Mouse (Mus musculus) cerebellum, adult (tissue): ENCODE data around the gene Atxn7l1.

Source experiments
- ATAC-seq: cut with Nextera tagmentation; 2 replicates; pipeline ENCODE4 v1.9.2; 2017; ENCODE audit warnings: mild to moderate bottlenecking, moderate library complexity, mixed read lengths; ENCODE audit not compliant: insufficient number of reproducible peaks, low FRiP score, low TSS enrichment

The Atxn7l1 gene

DNA sequence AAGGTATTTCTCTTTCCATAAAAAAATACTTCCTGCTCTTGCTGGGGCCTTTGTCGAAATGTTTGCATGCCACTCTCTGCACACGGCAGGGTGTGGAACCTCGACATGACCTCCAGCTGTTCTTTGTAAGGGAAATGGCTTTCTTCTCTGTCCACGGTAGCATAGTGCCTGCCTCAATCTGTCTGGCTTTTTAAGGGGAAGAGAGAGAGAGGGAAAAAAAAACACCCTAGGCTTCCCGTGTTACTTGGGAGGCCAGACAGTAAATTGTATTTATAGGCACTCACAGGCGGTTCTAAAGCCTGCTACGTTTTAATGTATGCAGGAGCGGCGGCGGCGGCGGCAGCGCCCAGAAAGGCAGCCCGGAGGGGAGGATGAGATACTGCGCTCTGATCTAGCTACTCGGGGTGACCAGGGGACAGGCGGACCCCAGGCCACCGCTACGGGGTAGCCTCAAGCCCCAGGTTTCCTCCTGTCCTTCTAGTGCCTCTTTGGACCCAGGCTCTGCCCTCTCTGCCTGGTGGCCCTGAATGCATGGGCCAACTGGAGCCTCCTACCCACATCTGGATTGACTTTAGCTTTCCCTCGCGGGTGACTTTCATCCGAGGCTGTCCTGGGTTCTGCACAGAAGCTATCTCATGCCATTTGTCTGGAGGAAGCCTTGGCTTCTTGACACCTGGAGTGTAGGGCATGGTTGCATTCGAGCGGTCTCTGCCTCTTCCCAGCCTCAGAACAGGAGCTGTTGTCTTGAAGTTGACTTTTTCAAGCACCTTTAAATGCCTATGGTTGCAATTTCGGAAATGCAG lies 197.7 kb downstream of the Atxn7l1 start:
- ATAC-seq: no peak

DNA sequence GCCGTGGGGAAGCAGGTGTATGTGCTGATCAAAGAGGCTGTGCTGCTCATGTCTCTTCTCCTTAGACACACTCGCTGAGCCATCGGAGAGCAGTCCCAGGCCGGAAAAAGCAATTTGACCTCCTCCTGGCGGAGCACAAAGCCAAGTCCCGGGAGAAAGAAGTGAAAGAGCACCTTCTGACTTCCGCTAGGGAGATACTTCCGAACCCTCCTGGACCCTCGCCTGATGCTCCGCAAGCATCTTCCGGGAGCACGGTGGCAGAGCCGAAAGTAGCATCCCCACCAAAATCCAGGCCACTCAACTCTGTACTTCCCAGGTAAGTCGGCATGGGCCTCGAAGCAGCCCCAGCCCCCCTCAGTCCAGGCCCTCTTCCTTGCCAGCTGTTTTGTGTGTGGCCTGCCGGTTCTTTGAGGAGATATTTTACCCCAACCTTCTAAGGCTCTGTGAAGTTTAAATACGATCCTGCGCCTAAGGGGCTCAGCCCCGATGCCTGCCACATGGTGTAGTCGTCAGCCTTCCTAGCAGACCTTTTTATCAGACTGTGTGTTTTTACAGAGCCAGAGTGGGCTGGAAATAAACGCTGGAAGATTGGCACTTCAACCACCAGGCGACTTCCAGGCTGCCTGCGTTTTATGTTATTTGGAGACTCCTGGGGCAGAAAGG lies 198.4 kb downstream of the Atxn7l1 start:
- ATAC-seq: no peak

DNA sequence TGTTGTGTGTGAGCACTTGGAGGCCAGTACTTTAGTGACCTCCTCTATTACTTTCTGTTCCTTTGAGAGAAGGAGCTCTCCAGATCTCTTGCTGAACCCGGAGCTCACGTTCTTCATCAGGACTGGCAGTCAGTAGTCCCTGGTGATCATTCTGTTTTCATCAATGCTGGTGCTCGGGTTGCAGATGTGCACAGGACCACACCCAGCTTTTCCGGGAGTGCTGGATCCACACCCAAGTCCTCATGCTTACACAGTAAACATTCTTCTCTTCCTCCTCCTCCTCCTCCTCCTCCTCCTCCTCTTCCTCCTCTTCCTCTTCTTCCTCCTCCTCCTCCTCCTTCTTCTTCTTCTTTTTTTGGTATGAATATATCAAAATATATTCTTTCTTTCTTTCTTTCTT lies 205.2 kb downstream of the Atxn7l1 start:
- no peak for ATAC-seq

DNA sequence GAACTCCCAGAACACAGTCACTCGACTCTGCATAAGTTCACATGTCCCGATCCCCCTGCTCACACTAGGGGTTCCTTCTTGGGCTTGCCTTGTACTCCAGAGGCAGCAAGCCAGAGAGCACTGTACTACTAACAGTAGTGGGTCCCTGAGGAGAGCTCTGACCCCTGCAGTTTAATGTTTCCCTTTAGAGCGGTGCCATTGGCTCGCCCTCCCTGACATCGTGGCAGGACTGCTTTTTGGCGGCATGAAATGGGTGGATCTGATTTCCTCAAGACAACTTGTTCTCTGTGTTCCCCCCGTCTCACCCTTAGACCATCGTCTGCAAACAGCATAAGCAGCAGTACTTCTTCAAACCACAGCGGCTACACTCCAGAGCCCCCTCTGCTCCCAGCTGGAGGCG lies 210.9 kb downstream of the Atxn7l1 start:
- ATAC-seq: no peak

DNA sequence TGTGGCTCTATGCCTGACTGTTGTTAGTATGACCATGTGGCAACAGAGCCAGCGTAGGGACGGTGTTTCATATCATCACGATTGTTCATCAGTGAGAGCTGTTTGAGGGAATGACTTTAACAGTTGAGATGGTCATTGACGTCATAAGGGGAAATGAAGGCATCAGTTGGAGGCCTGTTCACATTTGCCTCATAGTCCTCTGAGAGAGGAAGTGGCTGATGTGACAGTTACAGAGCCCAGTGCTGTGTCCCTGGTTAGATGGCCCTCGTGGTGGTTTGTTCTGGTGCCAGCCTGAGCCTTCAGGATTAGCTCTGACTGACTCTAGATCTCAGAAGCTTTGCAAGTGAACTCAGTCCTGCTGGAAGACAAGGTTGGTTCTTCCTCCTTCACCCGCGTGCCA lies 211.7 kb downstream of the Atxn7l1 start:
- ATAC-seq: no peak

DNA sequence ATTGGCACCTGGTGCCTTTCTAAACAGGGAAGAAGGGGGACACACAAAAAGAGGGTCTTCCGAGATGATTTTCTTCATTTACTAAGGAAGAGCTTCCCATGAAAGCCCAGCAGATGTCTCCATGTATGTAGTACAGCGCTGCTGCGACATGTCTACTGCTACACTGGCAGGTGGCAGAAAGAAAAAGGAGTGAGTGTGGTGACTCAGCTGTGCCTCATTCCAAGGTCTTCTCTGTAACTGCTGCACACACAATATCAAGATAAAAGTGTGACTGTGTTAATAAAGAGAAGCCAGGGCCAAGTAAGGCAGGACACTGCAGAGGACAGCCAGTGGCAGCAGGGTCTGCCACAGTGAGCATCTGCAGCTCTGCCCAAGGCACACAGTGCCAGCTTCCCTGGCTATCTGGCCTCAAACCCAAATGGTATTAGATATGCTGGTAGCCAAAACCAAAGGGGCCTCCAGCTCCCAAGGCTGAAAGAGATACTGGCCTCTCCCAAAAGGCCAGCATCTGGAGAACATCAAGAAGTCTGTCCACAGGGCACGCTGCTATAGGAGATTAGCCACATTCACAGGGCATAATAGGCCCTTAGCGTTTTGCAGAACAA lies 212.5 kb downstream of the Atxn7l1 start:
- no peak for ATAC-seq

DNA sequence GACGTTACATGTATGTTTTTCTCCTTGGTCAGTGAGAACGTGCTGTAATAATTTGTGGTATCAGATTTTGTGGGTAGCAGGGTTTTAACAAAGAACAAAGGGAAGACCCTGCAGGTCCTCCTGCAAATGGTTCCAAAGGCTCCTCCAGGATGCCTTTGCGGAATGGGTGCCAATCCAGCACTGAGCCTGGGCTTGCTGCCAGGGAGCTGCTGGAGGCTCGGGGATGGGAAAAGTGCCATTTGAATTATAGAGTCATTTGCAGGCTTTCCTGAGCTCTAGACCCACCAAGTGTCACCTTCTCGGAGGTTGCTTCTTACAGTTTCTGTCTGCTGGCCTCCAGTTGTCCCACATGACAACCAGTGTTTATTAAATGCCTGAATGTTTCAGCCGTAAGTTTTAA lies 213.2 kb downstream of the Atxn7l1 start:
- ATAC-seq: peak; percentile 69

DNA sequence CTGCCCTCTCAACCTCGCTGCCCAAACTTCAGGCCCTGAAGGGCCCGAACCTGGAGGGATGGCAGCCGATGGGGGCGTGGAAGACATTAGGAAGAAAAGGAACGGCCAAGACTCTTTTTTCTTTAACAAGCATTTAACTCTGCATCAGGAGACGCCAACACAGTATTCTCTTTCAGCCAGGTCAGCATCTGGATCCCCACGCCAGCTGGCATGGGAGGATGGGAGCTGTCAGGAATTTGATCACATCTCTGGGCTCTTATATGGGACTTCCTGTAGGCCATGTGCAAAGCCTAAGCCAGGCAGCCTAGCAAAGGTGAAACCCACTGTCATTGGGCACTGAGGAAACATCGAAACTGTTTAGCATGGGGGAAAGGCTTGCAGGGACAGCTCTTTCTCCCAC lies 217.0 kb downstream of the Atxn7l1 start:
- ATAC-seq: no peak

DNA sequence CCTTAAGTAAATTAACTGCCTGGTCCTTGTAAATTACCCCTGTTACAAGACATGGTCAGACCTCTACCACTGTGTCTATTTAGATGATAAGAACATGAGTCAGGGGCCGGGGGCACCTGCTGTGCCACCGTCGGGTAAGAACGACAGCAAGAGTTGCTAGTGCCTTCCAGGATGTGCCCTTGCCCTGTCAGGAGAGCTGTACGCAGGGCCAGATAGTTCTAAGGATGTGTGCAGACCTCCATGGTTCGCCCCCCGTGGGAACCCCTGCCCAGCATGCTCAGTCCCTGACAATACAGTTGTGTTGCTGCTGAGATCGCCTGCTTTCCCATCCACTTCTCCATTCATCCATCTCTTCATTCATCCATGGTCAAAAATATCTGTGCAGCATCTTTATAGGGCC lies 217.6 kb downstream of the Atxn7l1 start:
- no peak for ATAC-seq

DNA sequence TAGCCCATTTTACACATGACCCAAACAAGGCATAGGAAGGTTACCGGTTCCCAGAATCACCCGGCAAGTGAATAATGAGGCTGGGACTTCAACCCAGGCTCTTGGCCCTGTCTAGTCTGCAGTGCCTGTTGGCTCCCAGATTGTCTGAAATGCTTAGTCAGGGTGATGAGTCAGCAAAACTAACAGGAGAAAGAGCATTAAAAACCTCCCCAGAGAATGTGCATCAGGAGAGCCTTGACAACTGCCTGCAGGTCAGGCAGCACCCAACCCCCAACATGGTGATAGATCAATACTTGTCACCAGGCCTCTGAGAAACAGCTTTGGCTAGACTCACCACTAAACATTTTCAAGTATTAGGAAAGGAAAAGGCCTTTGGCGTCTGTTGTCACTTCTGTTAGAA lies 222.1 kb downstream of the Atxn7l1 start:
- ATAC-seq: no peak

DNA sequence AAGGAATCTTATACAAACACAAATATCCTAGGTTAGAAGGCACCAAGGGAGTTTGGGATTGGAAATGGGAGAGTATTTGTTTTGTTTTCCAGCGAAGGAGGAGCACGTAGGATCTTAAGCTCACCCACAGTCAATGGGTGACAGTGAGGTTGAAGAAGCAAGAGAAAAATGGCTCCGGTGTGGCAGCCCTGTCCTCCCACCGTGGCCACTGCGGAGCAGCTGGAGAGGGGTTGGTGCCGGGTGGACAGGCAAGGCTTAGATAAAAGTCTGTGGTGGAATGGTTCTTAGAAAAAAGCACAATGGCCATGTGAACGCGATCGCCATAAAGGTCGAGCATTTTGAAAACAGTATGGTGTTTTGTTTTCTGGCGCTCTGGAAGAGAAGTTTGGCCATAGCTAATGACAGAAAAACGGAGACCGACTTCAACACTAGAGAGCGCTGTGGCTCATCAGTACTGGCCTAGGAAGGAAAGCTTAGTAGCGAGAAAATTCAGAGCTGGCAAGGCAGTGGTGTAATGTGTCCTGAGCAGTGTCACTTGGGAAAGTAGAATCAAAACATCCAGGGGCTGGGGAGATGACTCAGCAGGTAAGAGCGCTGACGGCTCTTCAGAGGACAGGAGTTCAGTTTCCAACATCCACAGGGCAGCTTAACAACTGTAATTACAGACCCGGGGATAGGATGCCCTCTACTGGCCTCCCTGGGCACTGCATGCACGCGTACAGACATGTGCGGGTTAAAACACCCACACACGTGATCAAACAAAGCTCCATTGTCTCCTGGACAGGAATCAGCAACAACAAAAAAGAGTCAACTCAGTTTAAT lies 232.3 kb downstream of the Atxn7l1 start:
- peak; percentile 71 for ATAC-seq

DNA sequence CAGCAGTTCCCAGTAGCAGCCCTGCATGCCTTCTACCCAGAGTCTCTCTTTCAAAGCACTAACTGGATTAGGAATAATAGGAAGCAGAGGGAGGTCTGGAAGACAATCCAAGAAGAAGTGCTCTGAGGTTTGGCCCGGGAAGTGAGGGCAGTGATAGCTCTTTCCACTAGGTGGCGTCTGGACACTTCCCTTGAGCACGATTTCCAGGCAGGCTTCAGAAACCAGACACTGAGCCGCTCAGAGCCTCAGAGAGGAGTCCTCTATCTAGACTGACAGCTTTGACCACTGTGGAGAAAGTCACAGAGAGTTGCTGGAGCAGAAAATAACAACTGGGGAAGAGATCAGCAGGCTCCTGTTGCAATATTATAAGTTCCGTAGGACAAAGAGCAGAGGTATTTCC lies 241.3 kb downstream of the Atxn7l1 start:
- ATAC-seq: peak; percentile 89

DNA sequence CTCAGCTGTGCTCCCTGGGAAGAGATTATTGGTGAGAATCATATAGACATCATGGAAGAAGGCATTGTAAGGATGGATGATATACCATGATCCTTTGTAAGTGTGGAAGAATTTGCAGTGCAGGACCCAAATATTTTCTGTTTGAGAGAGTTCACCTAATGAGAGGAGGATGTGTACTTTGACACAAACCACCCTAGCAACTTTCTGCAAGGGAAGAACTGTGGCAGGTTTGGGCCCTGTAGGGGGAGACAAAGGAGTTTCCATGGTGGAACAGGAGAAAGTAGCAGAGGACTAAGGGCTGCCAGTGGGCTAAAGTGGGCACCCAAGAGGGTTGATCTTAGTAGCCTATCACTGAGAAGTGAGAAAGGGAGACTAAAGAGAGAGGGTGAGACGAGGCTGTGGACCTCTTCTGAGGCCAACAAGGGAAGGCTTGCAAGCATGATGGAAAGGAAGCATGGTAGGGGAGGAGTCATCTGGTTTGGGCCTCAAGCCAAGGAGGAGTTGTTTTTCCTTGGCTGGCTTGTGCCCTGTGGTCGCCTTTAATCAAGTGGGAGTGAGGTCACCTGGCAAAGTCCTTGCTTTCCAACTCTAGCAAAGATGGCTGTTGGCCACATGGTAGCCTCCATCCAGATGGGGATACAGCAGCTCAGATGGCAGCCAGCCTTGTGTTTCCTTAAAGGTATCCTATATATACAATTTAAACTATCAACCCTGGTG lies 243.5 kb downstream of the Atxn7l1 start:
- no peak for ATAC-seq

DNA sequence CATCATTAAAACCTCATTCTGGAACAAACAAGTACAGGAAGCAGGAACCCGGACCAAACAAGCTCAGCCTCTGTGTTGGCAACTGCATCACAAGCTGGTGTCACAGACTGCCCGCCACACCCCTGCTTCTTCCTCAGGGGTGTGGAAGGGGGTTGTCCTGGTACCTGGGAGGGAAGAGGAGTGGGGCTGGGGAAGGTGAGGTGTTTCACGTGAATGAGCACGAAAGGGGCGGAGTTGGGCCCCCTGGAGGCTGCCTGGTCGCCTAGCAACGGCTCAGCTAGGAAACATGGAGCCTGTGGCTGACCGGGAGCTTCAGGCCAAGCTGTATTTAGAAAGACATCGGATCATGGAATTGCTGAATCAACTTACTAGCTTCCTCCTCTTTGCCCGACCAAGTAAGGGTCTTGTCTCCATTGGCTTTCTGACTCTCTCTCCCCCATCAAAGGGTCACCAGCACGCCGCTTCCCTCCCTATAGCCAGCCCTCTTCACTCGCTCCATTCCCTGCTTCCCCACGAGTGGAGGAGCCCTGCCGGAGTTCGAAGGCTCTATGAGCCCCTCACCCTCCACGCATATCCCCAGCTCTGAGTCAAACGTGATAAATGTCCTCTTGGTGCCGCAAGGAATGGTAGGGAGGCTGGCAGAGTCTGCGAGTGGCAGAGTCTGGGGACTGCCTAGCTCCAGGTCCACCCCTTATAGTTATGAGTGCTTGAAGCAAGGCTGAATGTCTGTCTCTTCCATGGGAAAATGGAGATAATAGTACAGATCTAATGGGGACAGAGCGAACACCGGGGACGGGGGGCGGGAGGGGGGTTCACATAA lies 247.5 kb downstream of the Atxn7l1 start, which contains the start of gene Efcab10:
Efcab10 (plus strand) TSS at position 51 of the 820 bp plus-strand sequence.
- ATAC-seq: no peak

DNA sequence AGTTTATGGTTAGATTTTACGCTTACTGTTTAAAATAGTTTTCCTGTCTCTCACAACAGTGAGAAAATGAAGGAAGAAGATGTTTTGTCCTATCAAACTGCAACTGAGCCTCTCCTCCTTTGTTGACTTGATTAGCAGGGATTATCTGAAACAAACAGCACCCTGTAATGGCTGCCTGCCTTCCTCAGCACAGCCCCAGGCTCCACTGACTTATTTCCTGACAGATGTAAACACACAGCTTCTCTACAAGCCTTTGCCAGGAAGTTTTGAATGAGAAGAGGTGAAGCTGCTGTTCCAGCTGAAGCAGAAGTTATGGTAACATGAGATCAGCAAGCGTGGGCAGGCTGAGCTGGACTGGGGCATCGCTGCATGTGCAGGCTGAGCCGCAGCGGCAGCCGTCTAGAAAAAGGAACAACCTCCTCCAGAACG lies 255.8 kb downstream of the Atxn7l1 start:
- no peak for ATAC-seq

DNA sequence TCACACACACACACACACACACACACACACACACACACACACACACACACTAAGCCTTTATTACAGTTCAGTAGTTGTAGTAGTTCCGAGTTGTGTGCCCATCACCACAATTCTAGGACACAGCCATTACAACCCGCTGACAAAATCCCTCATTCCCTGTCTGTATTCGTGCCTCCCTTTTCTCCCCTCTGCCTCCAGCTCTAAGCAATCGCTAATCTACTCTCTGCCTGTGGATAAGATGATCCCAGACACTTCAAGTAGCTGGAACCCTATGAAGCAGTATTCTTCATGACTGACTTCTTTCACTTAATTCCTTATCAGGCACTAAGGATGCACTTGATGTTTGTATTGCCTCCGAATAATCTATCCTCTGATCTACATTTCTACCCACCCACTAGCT lies 257.5 kb downstream of the Atxn7l1 start:
- no peak for ATAC-seq

DNA sequence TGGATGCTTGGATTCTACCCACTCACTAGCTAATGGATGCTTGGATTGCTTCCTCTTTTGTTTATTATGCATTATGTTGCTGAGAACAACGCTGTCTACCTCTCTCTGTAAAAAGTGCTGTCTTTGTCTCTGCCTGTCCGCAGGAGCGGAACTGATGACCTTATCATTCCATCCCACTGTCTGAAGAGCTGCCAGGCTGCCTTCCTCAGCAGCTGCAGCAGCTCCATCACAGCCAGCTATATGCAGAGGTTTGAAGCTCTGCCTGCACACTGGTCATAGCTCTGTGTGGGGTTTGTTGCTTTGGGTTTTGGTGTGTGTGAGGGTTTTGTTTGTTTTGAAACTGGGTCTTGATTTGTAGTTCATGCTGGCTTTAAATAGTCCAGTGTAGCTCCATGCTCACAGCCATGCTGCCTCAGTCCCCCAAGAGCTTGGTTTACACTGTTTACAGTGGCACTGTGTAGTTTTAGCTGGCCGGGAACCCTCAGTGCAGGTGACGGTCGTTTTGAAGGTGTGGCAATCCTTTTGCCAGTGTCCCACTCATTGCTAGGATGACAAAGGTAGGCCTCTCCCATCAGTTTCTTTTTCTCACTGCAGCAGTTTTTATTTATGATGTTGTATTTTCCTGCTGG lies 258.0 kb downstream of the Atxn7l1 start:
- no peak for ATAC-seq

DNA sequence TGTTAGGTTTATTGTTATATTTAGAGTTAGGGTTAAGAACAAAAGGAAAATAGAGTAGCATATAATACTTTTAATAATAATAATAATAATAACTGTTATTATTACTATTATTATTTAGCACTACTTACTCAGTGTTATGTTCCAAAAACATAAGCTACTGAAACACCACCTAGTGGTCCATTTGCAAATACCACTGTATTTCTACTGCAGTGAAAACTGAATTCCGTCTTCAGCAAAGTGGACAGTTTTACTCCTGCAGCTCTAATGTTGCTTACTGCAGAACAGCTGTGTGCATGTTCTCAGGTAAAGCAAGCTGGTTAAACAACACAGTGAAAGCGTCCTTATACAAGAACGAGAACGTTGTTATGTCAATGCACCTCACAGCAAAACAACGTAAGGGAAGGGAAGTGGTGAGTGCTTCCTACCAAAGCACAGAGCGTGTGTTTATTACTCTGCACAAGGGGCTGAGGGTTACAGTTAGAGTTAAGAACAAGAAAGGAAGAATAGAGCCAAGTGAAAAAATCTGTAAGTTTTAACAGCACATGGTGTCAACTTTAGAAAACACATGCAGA lies 264.2 kb downstream of the Atxn7l1 start:
- no peak for ATAC-seq
